Comparison of ENCODE assay signal across 9 mouse cellular contexts in the genomic region with DNA sequence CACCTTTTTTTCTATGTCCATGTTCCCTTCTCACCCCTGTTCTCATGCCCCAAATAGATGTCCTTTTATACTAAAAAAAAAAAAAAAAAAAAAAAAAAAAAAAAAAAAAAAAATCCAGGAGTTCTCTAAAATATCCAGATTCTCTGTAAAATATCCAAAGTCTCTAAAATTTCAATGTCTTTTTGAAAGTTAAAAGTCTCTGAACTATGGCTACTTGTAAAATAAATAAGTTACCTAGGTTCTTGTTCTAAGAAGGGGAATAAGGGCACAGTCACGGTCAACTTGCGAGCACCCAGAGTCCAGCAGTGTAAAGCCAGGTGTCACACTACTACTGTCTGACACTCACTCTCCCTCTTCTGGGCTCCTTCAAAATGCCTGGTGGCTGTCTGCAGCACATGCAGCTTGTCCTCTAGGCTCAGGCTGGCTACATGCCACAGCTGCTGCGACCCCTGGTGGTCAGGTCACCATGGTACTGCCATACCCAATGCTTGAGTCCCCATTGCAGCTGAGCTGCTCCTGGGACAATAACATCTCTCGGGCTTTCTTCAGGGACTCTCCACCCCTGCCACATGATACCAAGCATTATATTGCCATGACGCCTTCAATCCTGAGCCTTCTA. TPM values are rescaled to one million over a fixed set of nuclear protein-coding genes. Genes with fewer than 3 reads are reported as not detected.
DNase-seq lines count a peak whose midpoint lies in the region; ATAC-seq and TF ChIP-seq lines count a peak whose summit lies in the region.
"Had no signal": no experiment of that assay in that cellular context is flagged by ENCODE, and none has a peak within 500 bp of the region (broad histone marks: within the 10 kb centered on the region; RNA-seq: fewer than 3 reads in every experiment).

No protein-coding gene starts in this region.

- peak; percentile 69 for TF ChIP-seq CTCF in olfactory bulb, adult 2 months (IDR thresholded peaks at IDR 0.05; ENCODE audit: insufficient read depth, low read depth, low read length)

- ATAC-seq in heart, embryonic 11.5 days (replicated peaks; ENCODE audit: insufficient number of reproducible peaks, low FRiP score, low TSS enrichment) = peak; percentile 73
- peak; percentile 90 for ATAC-seq in kidney, embryonic 14.5 days (ENCODE audit: low FRiP score, low TSS enrichment)
- peak; percentile 80 for ATAC-seq in liver, embryonic 16.5 days (ENCODE audit: low read depth)

- H3K27ac ChIP-seq in heart, embryonic 11.5 days (ENCODE audit: low read depth, low read length) = no peak overlapping the region
- H3K27ac ChIP-seq in kidney, embryonic 14.5 days (ENCODE audit: low read depth, low read length) = no peak overlapping the region
- no peak overlapping the region for H3K27ac ChIP-seq in liver, embryonic 16.5 days (ENCODE audit: low read length)
- H3K27ac ChIP-seq in olfactory bulb, adult 2 months (ENCODE audit: insufficient read depth, low read depth, low read length) = no peak overlapping the region

- H3K9me3 ChIP-seq in heart, embryonic 11.5 days (replicated peaks; ENCODE audit: control insufficient read depth, low read length) = no peaks in the 10 kb centered on the region
- peaks cover under 1% of the 10 kb centered on the region; the same call in 1 of the 2 replicates for H3K9me3 ChIP-seq in kidney, embryonic 14.5 days (ENCODE audit: control insufficient read depth, low read length)
- no peaks in the 10 kb centered on the region for H3K9me3 ChIP-seq in liver, embryonic 16.5 days (replicated peaks; ENCODE audit: control insufficient read depth, low read length)

- peaks cover 25% of the 10 kb centered on the region for H3K36me3 ChIP-seq in heart, embryonic 11.5 days (ENCODE audit: control insufficient read depth, insufficient read depth, low read length)
- peaks cover 48% of the 10 kb centered on the region for H3K36me3 ChIP-seq in kidney, embryonic 14.5 days (ENCODE audit: control insufficient read depth, insufficient read depth, low read length)
- peaks cover 16% of the 10 kb centered on the region for H3K36me3 ChIP-seq in liver, embryonic 16.5 days (ENCODE audit: control insufficient read depth, insufficient read depth)

- WGBS in heart, embryonic 11.5 days (ENCODE audit: insufficient replicate concordance) = 34% methylated on average over 5 of the region's 5 CpGs
- WGBS in kidney, embryonic 14.5 days = 45% methylated on average over 5 of the region's 5 CpGs
- 39% methylated on average over 5 of the region's 5 CpGs for WGBS in liver, embryonic 16.5 days (ENCODE audit: insufficient replicate concordance)
- WGBS in olfactory bulb, adult 2 months = 48% methylated on average over 5 of the region's 5 CpGs

- no peaks in the 10 kb centered on the region for H3K4me1 ChIP-seq in heart, embryonic 11.5 days (ENCODE audit: control insufficient read depth, insufficient read depth, low read length)
- no peaks in the 10 kb centered on the region for H3K4me1 ChIP-seq in kidney, embryonic 14.5 days (ENCODE audit: control insufficient read depth, insufficient read depth, low read length)
- no peaks in the 10 kb centered on the region for H3K4me1 ChIP-seq in liver, embryonic 16.5 days (ENCODE audit: control insufficient read depth, low read depth, low read length)
- H3K4me1 ChIP-seq in olfactory bulb, adult 2 months (ENCODE audit: control insufficient read depth, insufficient read depth, low read length) = no peaks in the 10 kb centered on the region

- no peaks in the 10 kb centered on the region for H3K27me3 ChIP-seq in heart, embryonic 11.5 days (ENCODE audit: control insufficient read depth, insufficient read depth, low read length)
- H3K27me3 ChIP-seq in kidney, embryonic 14.5 days (ENCODE audit: control insufficient read depth, insufficient read depth, low read length) = no peaks in the 10 kb centered on the region
- H3K27me3 ChIP-seq in liver, embryonic 16.5 days (ENCODE audit: control insufficient read depth, insufficient read depth, low read depth, low read length) = no peaks in the 10 kb centered on the region

- H3K9ac ChIP-seq in heart, embryonic 11.5 days (ENCODE audit: low read depth, low read length) = no peak overlapping the region
- H3K9ac ChIP-seq in kidney, embryonic 14.5 days (ENCODE audit: low read depth, low read length) = no peak overlapping the region
- no peak overlapping the region for H3K9ac ChIP-seq in liver, embryonic 16.5 days (ENCODE audit: low read depth, low read length)

- TF ChIP-seq POLR2A in olfactory bulb, adult 2 months (IDR thresholded peaks at IDR 0.05; ENCODE audit: insufficient read depth, low read depth, low read length) = no peak

- peak; percentile 81 for DNase-seq in CD4-positive helper T cell, adult 2 months (ENCODE audit: low read depth, low spot score)
- peak; percentile 56 to 67 for DNase-seq in adrenal gland, adult 18-20 months (ENCODE audit: low spot score in 2 of 2)
- DNase-seq in embryo, embryonic 9.5 days (ENCODE audit: extremely low spot score) = peak; percentile 68
- DNase-seq in thymus, postnatal 36 days = peak; percentile 77 to 80

- no peak overlapping the region for H3K4me3 ChIP-seq in heart, embryonic 11.5 days (ENCODE audit: low read depth, low read length)
- no peak overlapping the region for H3K4me3 ChIP-seq in kidney, embryonic 14.5 days (ENCODE audit: low read length)
- H3K4me3 ChIP-seq in liver, embryonic 16.5 days (ENCODE audit: low read depth, low read length) = no peak overlapping the region
- H3K4me3 ChIP-seq in olfactory bulb, adult 2 months (ENCODE audit: insufficient read depth, low read depth, low read length) = no peak overlapping the region

- no peak overlapping the region for H3K4me2 ChIP-seq in heart, embryonic 11.5 days
- H3K4me2 ChIP-seq in kidney, embryonic 14.5 days (replicated peaks; ENCODE audit: low read depth, low read length) = no peak overlapping the region
- H3K4me2 ChIP-seq in liver, embryonic 16.5 days (ENCODE audit: low read depth, low read length) = no peak overlapping the region

RNA-seq across cellular contexts. Expression of a gene that starts 18.3 kb away (rescaled TPM):
- total RNA-seq in adrenal gland, adult 18-20 months (2021) = 10 to 100 TPM; 45.1 to 73.1 TPM
- polyA plus RNA-seq in heart, embryonic 11.5 days (2014; fragmentation: Nextera tagmentation; extraction: Ambion mirVana) = 14.0 and 15.1 TPM in 2 replicates
- 9.7 and 21.9 TPM in 2 replicates for polyA plus RNA-seq in kidney, embryonic 14.5 days (2014; fragmentation: Nextera tagmentation; extraction: Ambion mirVana)
- 78.2 and 84.6 TPM in 2 replicates for polyA plus RNA-seq in liver, embryonic 16.5 days (2015; fragmentation: Nextera tagmentation; extraction: Ambion mirVana)
- polyA plus RNA-seq in olfactory bulb, adult 2 months (2012; ENCODE audit: insufficient read depth, insufficient read length, low replicate concordance, missing spikeins) = not detected in 2 replicates

RNA-seq across cellular contexts. Expression of a gene that starts 44.2 kb away (rescaled TPM):
- 1 to 10 TPM; 2.4 to 2.5 TPM for total RNA-seq in adrenal gland, adult 18-20 months (2021)
- 4.6 and 5.2 TPM in 2 replicates for polyA plus RNA-seq in heart, embryonic 11.5 days (2014; fragmentation: Nextera tagmentation; extraction: Ambion mirVana)
- polyA plus RNA-seq in kidney, embryonic 14.5 days (2014; fragmentation: Nextera tagmentation; extraction: Ambion mirVana) = 5.3 and 6.0 TPM in 2 replicates
- 2.3 and 2.4 TPM in 2 replicates for polyA plus RNA-seq in liver, embryonic 16.5 days (2015; fragmentation: Nextera tagmentation; extraction: Ambion mirVana)
- not detected in 2 replicates for polyA plus RNA-seq in olfactory bulb, adult 2 months (2012; ENCODE audit: insufficient read depth, insufficient read length, low replicate concordance, missing spikeins)

RNA-seq across cellular contexts. Expression of a gene that starts 44.3 kb away (rescaled TPM):
- 10 to 100 TPM; 23.0 to 27.5 TPM for total RNA-seq in adrenal gland, adult 18-20 months (2021)
- polyA plus RNA-seq in heart, embryonic 11.5 days (2014; fragmentation: Nextera tagmentation; extraction: Ambion mirVana) = 34.2 and 51.2 TPM in 2 replicates
- polyA plus RNA-seq in kidney, embryonic 14.5 days (2014; fragmentation: Nextera tagmentation; extraction: Ambion mirVana) = 51.3 and 71.4 TPM in 2 replicates
- polyA plus RNA-seq in liver, embryonic 16.5 days (2015; fragmentation: Nextera tagmentation; extraction: Ambion mirVana) = 19.3 and 21.4 TPM in 2 replicates
- polyA plus RNA-seq in olfactory bulb, adult 2 months (2012; ENCODE audit: insufficient read depth, insufficient read length, low replicate concordance, missing spikeins) = not detected in 2 replicates

RNA-seq across cellular contexts. Expression of a gene that starts 49.0 kb away (rescaled TPM):
- under 1 TPM in 1 of 2 experiments, not detected in 1; 0.32 TPM for total RNA-seq in adrenal gland, adult 18-20 months (2021)
- polyA plus RNA-seq in heart, embryonic 11.5 days (2014; fragmentation: Nextera tagmentation; extraction: Ambion mirVana) = not detected in 2 replicates
- not detected in 2 replicates for polyA plus RNA-seq in kidney, embryonic 14.5 days (2014; fragmentation: Nextera tagmentation; extraction: Ambion mirVana)
- not detected in 2 replicates for polyA plus RNA-seq in liver, embryonic 16.5 days (2015; fragmentation: Nextera tagmentation; extraction: Ambion mirVana)
- not detected in 2 replicates for polyA plus RNA-seq in olfactory bulb, adult 2 months (2012; ENCODE audit: insufficient read depth, insufficient read length, low replicate concordance, missing spikeins)
- total RNA-seq: layer of hippocampus, adult 18-20 months had no signal

Comparison
In these comparisons a context has a peak if more than half of its experiments do, and no peak if none do; other contexts are left out.
1. RNA of a gene that starts 18.3 kb away (polyA plus RNA-seq): 78.2 to 84.6 TPM in liver, embryonic 16.5 days, 9.7 to 21.9 TPM in kidney, embryonic 14.5 days and 14.0 to 15.1 TPM in heart, embryonic 11.5 days; not detected in olfactory bulb, adult 2 months; every median in the first group is over 10 times any median in the second.
2. Peak in every context shown above with its lines, with median percentiles within 50 percentile points of each other: DNase-seq and ATAC-seq.